Mouse (Mus musculus) G1E (cell line): ENCODE measurements around the gene Chic2. TPM values are rescaled to one million over a fixed set of nuclear protein-coding genes. Genes with fewer than 3 reads are reported as not detected.

Experiments
- ATAC-seq: 2 replicates; pipeline ENCODE4 v1.8.0; 2016; ENCODE audit warnings: mild to moderate bottlenecking; ENCODE audit not compliant: insufficient number of reproducible peaks, poor library complexity, low FRiP score, severe bottlenecking; ENCODE audit errors: extremely low read depth
- DNase-seq: peaks from one replicate; pipeline ENCODE4 v3.0.0; 2012; ENCODE audit warnings: low spot score
- H3K27me3 ChIP-seq: 2 replicates; pipeline ENCODE4 v1.6.1; 2012; ENCODE audit warnings: mild to moderate bottlenecking, low read length, inconsistent platforms; ENCODE audit not compliant: insufficient read depth
- H3K36me3 ChIP-seq: replicated peaks from 2 replicates; pipeline ENCODE3; 2012; ENCODE audit warnings: mild to moderate bottlenecking, inconsistent platforms
- H3K4me1 ChIP-seq: 2 replicates; pipeline ENCODE4 v1.6.1; 2012; ENCODE audit warnings: low read depth, low read length, inconsistent platforms, mixed read lengths; ENCODE audit not compliant: insufficient read depth
- H3K4me3 ChIP-seq: 2 replicates; pipeline ENCODE4 v1.5.1; 2012; ENCODE audit warnings: low read depth, mild to moderate bottlenecking, inconsistent platforms, low read length, moderate library complexity, mixed read lengths
- H3K9me3 ChIP-seq: replicated peaks from 2 replicates; pipeline ENCODE4 v1.6.1; 2012; ENCODE audit warnings: inconsistent platforms
- CTCF ChIP-seq: IDR thresholded peaks from 2 replicates; pipeline ENCODE4 v1.5.1; 2012; ENCODE audit warnings: low read depth, low read length, inconsistent platforms, mixed read lengths
- GATA1 ChIP-seq: IDR thresholded peaks from 2 replicates; pipeline ENCODE4 v1.6.1; 2012; ENCODE audit warnings: borderline replicate concordance, low read length, inconsistent platforms, mixed read lengths
- GATA2 ChIP-seq: IDR thresholded peaks from 2 replicates; pipeline ENCODE4 v1.6.1; 2012; ENCODE audit warnings: low read depth, low read length, inconsistent platforms, borderline replicate concordance
- POLR2AphosphoS5 ChIP-seq: IDR thresholded peaks from 2 replicates; pipeline ENCODE4 v1.6.1; 2012; ENCODE audit warnings: low read depth, low read length, inconsistent platforms; ENCODE audit not compliant: insufficient replicate concordance
- TAL1 ChIP-seq: conservative IDR thresholded peaks from 2 replicates; pipeline ENCODE4 v1.6.1; 2012; ENCODE audit warnings: low read depth, low read length, inconsistent platforms, mixed read lengths
- polyA plus RNA-seq: library from polyadenylated mRNA; stranded (reverse); fragments of >175 nt; gene quantifications from 2 replicates; pipeline ENCODE4 v1.2.3, GENCODE M21; 2012
- total RNA-seq, 2 experiments: library from RNA; stranded (forward) in 1 of 2; stranded (reverse) in 1 of 2; fragments of 200-1000 nt in 1 of 2; fragments of >200 nt in 1 of 2; fragmentation: Nextera tagmentation in 1 of 2; gene quantifications; 2 replicates each; pipeline ENCODE4 v1.2.3; 2014 to 2017

Chic2 gene
- total and polyA plus RNA-seq, 3 experiments = 32.0 to 69.3 (median 57.4) TPM

GRCm38 (mm10) chr5:74974061-74974581, 70.5 kb downstream of the Chic2 start:
- no peaks in the 10 kb centered on the region for H3K36me3 ChIP-seq
- peaks cover 43% of the 10 kb centered on the region for H3K27me3 ChIP-seq
- ATAC-seq = no peak
- no peak for DNase-seq
- no peaks in the 10 kb centered on the region for H3K4me1 ChIP-seq
- H3K9me3 ChIP-seq = no peaks in the 10 kb centered on the region
- TF ChIP-seq GATA1 = no peak
- no peak for TF ChIP-seq POLR2AphosphoS5
- no peak overlapping the region for H3K4me3 ChIP-seq

DNA sequence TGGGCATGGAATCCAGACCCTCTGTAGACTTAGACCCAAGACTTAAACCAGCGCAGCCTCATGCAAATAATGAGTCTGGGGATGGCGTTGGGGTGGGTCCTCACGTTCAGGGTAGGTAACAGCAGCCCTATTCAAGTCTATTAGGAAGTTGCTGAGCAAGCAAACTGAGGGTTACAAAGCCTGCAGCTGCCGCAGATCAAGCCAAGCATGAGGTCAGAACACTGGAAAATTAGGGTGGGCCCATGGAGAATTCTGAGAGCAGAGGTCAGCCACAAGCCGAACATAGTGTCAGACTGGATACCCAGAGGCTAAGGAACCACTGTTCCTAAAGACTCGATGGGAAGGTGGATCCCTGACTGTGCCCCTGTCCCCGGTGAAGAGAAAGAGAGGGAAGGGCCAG, 73.2 kb downstream of the Chic2 start:
- TF ChIP-seq GATA2 = no peak
- TF ChIP-seq CTCF = no peak
- no peak for TF ChIP-seq GATA1
- no peak for TF ChIP-seq POLR2AphosphoS5
- no peak for TF ChIP-seq TAL1
- Histone ChIP-seq H3K9me3 (no peaks in the 10 kb centered on the region), H3K27me3 (peaks cover 29% of the 10 kb centered on the region), H3K36me3 (no peaks in the 10 kb centered on the region), H3K4me3 (no peak overlapping the region), H3K4me1 (no peaks in the 10 kb centered on the region)
- ATAC-seq = no peak
- DNase-seq = no peak

DNA sequence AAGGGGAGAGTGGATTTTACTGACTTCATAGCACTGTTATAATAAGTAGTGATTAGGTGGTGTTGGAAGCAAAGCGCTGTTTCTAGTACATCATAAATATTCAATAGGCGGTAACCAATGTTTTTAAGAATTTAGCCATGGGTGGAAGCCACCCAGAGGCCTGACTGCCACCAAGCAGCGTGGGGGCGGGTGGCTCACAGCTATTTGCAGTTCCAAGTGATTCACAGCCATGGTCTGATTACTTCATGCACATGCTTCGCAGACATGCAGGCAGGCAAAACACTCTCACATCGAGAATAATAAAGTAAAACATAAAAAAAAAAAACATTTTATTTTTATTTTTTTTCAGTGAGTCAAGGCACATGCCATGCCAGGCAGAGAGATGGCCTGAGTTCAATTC, 75.2 kb downstream of the Chic2 start:
- TF ChIP-seq CTCF (no peak), GATA2 (no peak), GATA1 (no peak), POLR2AphosphoS5 (no peak), TAL1 (no peak)
- Histone ChIP-seq H3K9me3 (no peaks in the 10 kb centered on the region), H3K4me3 (no peak overlapping the region), H3K36me3 (no peaks in the 10 kb centered on the region), H3K4me1 (no peaks in the 10 kb centered on the region), H3K27me3 (peaks cover 31% of the 10 kb centered on the region)
- no peak for ATAC-seq
- no peak for DNase-seq

GRCm38 (mm10) chr5:74967882-74968281, 76.7 kb downstream of the Chic2 start:
- TF ChIP-seq POLR2AphosphoS5 = no peak
- no peak for TF ChIP-seq GATA2
- no peak for TF ChIP-seq GATA1
- no peak for TF ChIP-seq TAL1
- TF ChIP-seq CTCF = no peak
- H3K36me3 ChIP-seq = no peaks in the 10 kb centered on the region
- DNase-seq (no peak), ATAC-seq (no peak)
- no peaks in the 10 kb centered on the region for H3K9me3 ChIP-seq
- peaks cover 36% of the 10 kb centered on the region for H3K27me3 ChIP-seq
- no peaks in the 10 kb centered on the region for H3K4me1 ChIP-seq
- H3K4me3 ChIP-seq = no peak overlapping the region

GRCm38 (mm10) chr5:74966891-74967290, 77.7 kb downstream of the Chic2 start:
- no peaks in the 10 kb centered on the region for H3K4me1 ChIP-seq
- TF ChIP-seq GATA2 (no peak), TAL1 (no peak), CTCF (no peak), POLR2AphosphoS5 (no peak), GATA1 (no peak)
- ATAC-seq = no peak
- peaks cover 34% of the 10 kb centered on the region for H3K27me3 ChIP-seq
- H3K36me3 ChIP-seq = no peaks in the 10 kb centered on the region
- no peaks in the 10 kb centered on the region for H3K9me3 ChIP-seq
- H3K4me3 ChIP-seq = no peak overlapping the region
- DNase-seq = no peak

DNA sequence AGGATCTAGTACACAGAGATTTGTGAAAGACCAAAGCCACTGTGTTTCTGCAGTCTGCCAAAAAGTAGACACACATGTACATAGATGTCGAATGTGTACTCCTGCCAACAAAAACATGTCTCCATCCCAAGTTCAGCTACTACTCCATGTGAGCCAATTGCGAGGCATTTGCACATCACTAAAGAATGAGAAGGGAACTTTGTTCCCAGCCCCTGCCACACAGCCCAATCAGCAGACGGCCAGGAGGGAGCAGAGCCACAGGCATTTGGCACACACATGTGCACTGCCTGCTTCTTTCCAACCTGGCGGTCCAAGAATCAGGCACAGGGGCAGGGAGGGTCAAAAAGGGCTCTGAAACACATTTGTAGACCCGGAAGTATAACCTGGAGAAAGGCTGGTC, 81.8 kb downstream of the Chic2 start:
- Histone ChIP-seq H3K9me3 (no peaks in the 10 kb centered on the region), H3K4me3 (no peak overlapping the region), H3K36me3 (no peaks in the 10 kb centered on the region), H3K4me1 (peaks cover 14% of the 10 kb centered on the region), H3K27me3 (peaks cover 32% of the 10 kb centered on the region)
- ATAC-seq (no peak), DNase-seq (no peak)
- TF ChIP-seq CTCF (no peak), TAL1 (no peak), GATA2 (no peak), POLR2AphosphoS5 (no peak), GATA1 (no peak)

DNA sequence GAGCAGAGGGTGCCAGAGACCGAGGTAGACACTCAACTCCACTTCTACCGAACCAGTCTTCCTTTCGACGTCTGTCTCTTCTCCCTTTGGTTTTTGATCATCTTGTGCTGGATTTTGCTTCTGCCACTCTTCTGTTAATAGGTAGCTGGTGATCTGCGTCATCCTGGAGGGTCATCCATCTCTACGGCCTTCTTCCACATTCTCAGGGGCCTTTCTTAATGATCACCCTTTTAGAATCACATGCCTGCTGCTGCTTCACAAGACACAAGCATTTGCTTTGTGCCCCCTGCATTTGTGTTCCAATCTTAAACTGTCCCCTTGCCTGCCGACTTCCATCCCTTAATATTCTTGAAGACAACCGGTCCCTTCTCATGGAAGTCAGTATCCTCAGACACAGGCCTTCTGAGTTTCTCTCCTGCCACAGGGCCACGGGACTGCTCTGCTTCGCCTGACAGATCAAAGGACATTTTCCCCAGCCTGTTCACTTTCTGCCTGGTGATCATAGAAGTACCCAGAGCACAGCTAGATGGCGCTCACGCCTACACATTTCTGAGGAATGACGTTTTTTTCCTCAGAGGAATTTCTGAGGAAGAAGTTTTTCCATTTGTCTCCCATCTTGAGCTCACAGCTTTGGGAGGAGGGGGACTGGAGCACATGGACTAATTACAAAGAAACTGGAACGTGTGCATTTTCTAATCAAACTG, 83.6 kb downstream of the Chic2 start:
- ATAC-seq (no peak), DNase-seq (peak; percentile 8)
- Histone ChIP-seq H3K36me3 (no peaks in the 10 kb centered on the region), H3K4me1 (peaks cover 20% of the 10 kb centered on the region), H3K4me3 (no peak overlapping the region), H3K27me3 (peaks cover 34% of the 10 kb centered on the region), H3K9me3 (no peaks in the 10 kb centered on the region)
- TF ChIP-seq CTCF (no peak), GATA2 (no peak), GATA1 (no peak), TAL1 (no peak), POLR2AphosphoS5 (no peak)
